Mouse (Mus musculus) C2C12 (cell line): ENCODE results near the gene Alpk1.

ENCODE experiments used
- CTCF ChIP-seq: IDR thresholded peaks from one replicate; pipeline ENCODE4 v1.5.1; 2011; ENCODE audit not compliant: control insufficient read depth, insufficient read depth, insufficient read length
- MAX ChIP-seq: IDR thresholded peaks from one replicate; pipeline ENCODE4 v1.6.1; 2011; ENCODE audit warnings: mild to moderate bottlenecking, control low read depth

- TF ChIP-seq CTCF, result no peak
- TF ChIP-seq MAX, result no peak
Observed at GRCm38 (mm10) chr3:127756458-127756857, 23.9 kb downstream of the Alpk1 start.
